Mouse (Mus musculus): ENCODE data around the gene Lman2. TPM values are rescaled to one million over a fixed set of nuclear protein-coding genes. Genes with fewer than 3 reads are reported as not detected.

Gene Lman2
- polyA plus RNA-seq, 1 experiment from 2014 or later: 106 TPM

GRCm38 (mm10) chr13:55327169-55327568 is 35.4 kb downstream of the Lman2 start:
- no peaks in the 10 kb centered on the region for H3K9me3 ChIP-seq (ENCODE audit: low read depth, low read length)
- H3K4me3 ChIP-seq (ENCODE audit: low read depth, low read length): peak overlapping the region; percentile 65; the same call in 1 of the 2 replicates
- H3K36me3 ChIP-seq (ENCODE audit: insufficient read depth): peaks cover 42% of the 10 kb centered on the region
- H3K27me3 ChIP-seq (ENCODE audit: insufficient read depth, low read length): no peaks in the 10 kb centered on the region
- 39% methylated on average over 4 of the region's 4 CpGs for WGBS
- TF ChIP-seq CTCF (IDR thresholded peaks at IDR 0.05; ENCODE audit: low read depth): no peak
- H3K27ac ChIP-seq (ENCODE audit: low read depth): peak overlapping the region; percentile 18; the same call in 1 of the 2 replicates
- ATAC-seq (ENCODE audit: insufficient read depth): no peak
- H3K4me1 ChIP-seq (ENCODE audit: insufficient read depth): peaks cover 17% of the 10 kb centered on the region
- no peak overlapping the region for H3K9ac ChIP-seq
- H3K4me2 ChIP-seq: peak overlapping the region; percentile 90; the same call in 1 of the 2 replicates
- DNase-seq: no peak

GRCm38 (mm10) chr13:55325596-55325995 is 37.0 kb downstream of the Lman2 start:
- no peak overlapping the region; the same call in 1 of the 2 replicates for H3K9ac ChIP-seq
- 65% methylated on average over 11 of the region's 11 CpGs for WGBS
- no peak for ATAC-seq (ENCODE audit: insufficient read depth)
- no peak for DNase-seq
- H3K36me3 ChIP-seq (ENCODE audit: insufficient read depth): peaks cover 43% of the 10 kb centered on the region
- no peaks in the 10 kb centered on the region for H3K9me3 ChIP-seq (ENCODE audit: low read depth, low read length)
- H3K4me2 ChIP-seq: no peak overlapping the region
- no peak for TF ChIP-seq CTCF (IDR thresholded peaks at IDR 0.05; ENCODE audit: low read depth)
- H3K27me3 ChIP-seq (ENCODE audit: insufficient read depth, low read length): no peaks in the 10 kb centered on the region
- H3K27ac ChIP-seq (ENCODE audit: low read depth): no peak overlapping the region
- H3K4me1 ChIP-seq (ENCODE audit: insufficient read depth): peaks cover 11% of the 10 kb centered on the region
- H3K4me3 ChIP-seq (ENCODE audit: low read depth, low read length): no peak overlapping the region; the same call in 1 of the 2 replicates

GRCm38 (mm10) chr13:55322130-55322825 is 40.3 kb downstream of the Lman2 start:
- peak overlapping the region; percentile 91 for H3K9ac ChIP-seq
- peak; percentile 55 for TF ChIP-seq CTCF (IDR thresholded peaks at IDR 0.05; ENCODE audit: low read depth)
- H3K4me3 ChIP-seq (ENCODE audit: low read depth, low read length): peak overlapping the region; percentile 91
- H3K4me1 ChIP-seq (ENCODE audit: insufficient read depth): peaks cover 9% of the 10 kb centered on the region; the same call in 1 of the 2 replicates
- H3K27me3 ChIP-seq (ENCODE audit: insufficient read depth, low read length): no peaks in the 10 kb centered on the region
- peak overlapping the region; percentile 96 for H3K4me2 ChIP-seq
- WGBS: under 1% methylated on average over 31 of the region's 31 CpGs
- no peaks in the 10 kb centered on the region for H3K9me3 ChIP-seq (ENCODE audit: low read depth, low read length)
- ATAC-seq (ENCODE audit: insufficient read depth) (peak; percentile 7), DNase-seq (peak; percentile 78)
- peaks cover 68% of the 10 kb centered on the region for H3K36me3 ChIP-seq (ENCODE audit: insufficient read depth)
- H3K27ac ChIP-seq (ENCODE audit: low read depth): peak overlapping the region; percentile 83

GRCm38 (mm10) chr13:55321434-55322129 is 41.0 kb downstream of the Lman2 start, which contains the start of gene Rab24:
Rab24 (minus strand) TSS chr13:55321946.
- Histone ChIP-seq H3K4me3 (ENCODE audit: low read depth, low read length) (peak within 1 kb of the TSS; percentile 91), H3K27me3 (ENCODE audit: insufficient read depth, low read length) (no peaks in the 10 kb centered on the region), H3K27ac (ENCODE audit: low read depth) (peak within 1 kb of the TSS; percentile 83), H3K36me3 (ENCODE audit: insufficient read depth) (peaks cover 68% of the 10 kb centered on the region), H3K9me3 (ENCODE audit: low read depth, low read length) (no peaks in the 10 kb centered on the region), H3K9ac (peak within 1 kb of the TSS; percentile 91), H3K4me1 (ENCODE audit: insufficient read depth) (peaks cover 9% of the 10 kb centered on the region; the same call in 1 of the 2 replicates), H3K4me2 (peak within 1 kb of the TSS; percentile 96)
- ATAC-seq (ENCODE audit: insufficient read depth): peak; percentile 92
- no peak for TF ChIP-seq CTCF (IDR thresholded peaks at IDR 0.05; ENCODE audit: low read depth)
- peak; percentile 97 for DNase-seq
- under 1% methylated on average over 73 of the region's 73 CpGs for WGBS

- Histone ChIP-seq H3K27me3 (ENCODE audit: insufficient read depth, low read length) (no peaks in the 10 kb centered on the region), H3K27ac (ENCODE audit: low read depth) (no peak within 1 kb of the TSS; the same call in 1 of the 2 replicates), H3K4me1 (ENCODE audit: insufficient read depth) (peaks cover 9% of the 10 kb centered on the region; the same call in 1 of the 2 replicates), H3K36me3 (ENCODE audit: insufficient read depth) (peaks cover 69% of the 10 kb centered on the region), H3K4me3 (ENCODE audit: low read depth, low read length) (peak within 1 kb of the TSS; percentile 91), H3K4me2 (peak within 1 kb of the TSS; percentile 96), H3K9me3 (ENCODE audit: low read depth, low read length) (no peaks in the 10 kb centered on the region), H3K9ac (peak within 1 kb of the TSS; percentile 91)
- no peak for ATAC-seq (ENCODE audit: insufficient read depth)
- TF ChIP-seq CTCF (IDR thresholded peaks at IDR 0.05; ENCODE audit: low read depth): no peak
- WGBS: 73% methylated on average over 4 of the region's 4 CpGs
- DNase-seq: no peak
Measured at GRCm38 (mm10) chr13:55319931-55320533, 42.6 kb downstream of the Lman2 start, which contains the start of gene Prelid1. Prelid1 (plus strand) TSS chr13:55320500.

- H3K4me1 ChIP-seq (ENCODE audit: insufficient read depth): peaks cover 6% of the 10 kb centered on the region; the same call in 1 of the 2 replicates
- WGBS: 82% methylated on average over 3 of the region's 3 CpGs
- H3K4me2 ChIP-seq: no peak overlapping the region
- no peak overlapping the region for H3K4me3 ChIP-seq (ENCODE audit: low read depth, low read length)
- H3K36me3 ChIP-seq (ENCODE audit: insufficient read depth): peaks cover 71% of the 10 kb centered on the region
- DNase-seq: no peak
- no peak for TF ChIP-seq CTCF (IDR thresholded peaks at IDR 0.05; ENCODE audit: low read depth)
- no peak for ATAC-seq (ENCODE audit: insufficient read depth)
- H3K27me3 ChIP-seq (ENCODE audit: insufficient read depth, low read length): no peaks in the 10 kb centered on the region
- no peaks in the 10 kb centered on the region for H3K9me3 ChIP-seq (ENCODE audit: low read depth, low read length)
- H3K27ac ChIP-seq (ENCODE audit: low read depth): no peak overlapping the region
- no peak overlapping the region for H3K9ac ChIP-seq
Measured at GRCm38 (mm10) chr13:55318351-55318750, 44.2 kb downstream of the Lman2 start.

Data from lung, embryonic 14.5 days (tissue).